Mouse (Mus musculus): Measurements from ENCODE around the gene Stag1. TPM values are rescaled to one million over a fixed set of nuclear protein-coding genes. Genes with fewer than 3 reads are reported as not detected.

The Stag1 gene
- polyA plus RNA-seq, 1 experiment from 2014 or later: 45.0 TPM

Other genes starting within 250 kb of the Stag1 start
- 1.2 and 1.5 TPM in 2 replicates for gene Il20rb, start 111.0 kb upstream of the Stag1 start, polyA plus RNA-seq (2015; fragmentation: Nextera tagmentation; extraction: Ambion mirVana)
- 71.5 and 76.8 TPM in 2 replicates for gene Nck1, start 51.7 kb upstream of the Stag1 start, polyA plus RNA-seq (2015; fragmentation: Nextera tagmentation; extraction: Ambion mirVana)
- 4.5 and 5.6 TPM in 2 replicates for gene Slc35g2, start 26.7 kb upstream of the Stag1 start, polyA plus RNA-seq (2015; fragmentation: Nextera tagmentation; extraction: Ambion mirVana)